Mouse (Mus musculus) embryonic fibroblast, embryonic 13.5 days (primary cell): ENCODE results near the gene Slc24a3.

ENCODE experiments used
- CTCF ChIP-seq: IDR thresholded peaks from 2 replicates; pipeline ENCODE4 v1.5.1; 2011; ENCODE audit warnings: mild to moderate bottlenecking, control low read depth, low read length, moderate library complexity, borderline replicate concordance; ENCODE audit not compliant: insufficient read depth
- POLR2A ChIP-seq: IDR thresholded peaks from 2 replicates; pipeline ENCODE4 v1.6.1; 2011; ENCODE audit warnings: low read depth, mild to moderate bottlenecking, control low read depth, low read length, moderate library complexity

DNA sequence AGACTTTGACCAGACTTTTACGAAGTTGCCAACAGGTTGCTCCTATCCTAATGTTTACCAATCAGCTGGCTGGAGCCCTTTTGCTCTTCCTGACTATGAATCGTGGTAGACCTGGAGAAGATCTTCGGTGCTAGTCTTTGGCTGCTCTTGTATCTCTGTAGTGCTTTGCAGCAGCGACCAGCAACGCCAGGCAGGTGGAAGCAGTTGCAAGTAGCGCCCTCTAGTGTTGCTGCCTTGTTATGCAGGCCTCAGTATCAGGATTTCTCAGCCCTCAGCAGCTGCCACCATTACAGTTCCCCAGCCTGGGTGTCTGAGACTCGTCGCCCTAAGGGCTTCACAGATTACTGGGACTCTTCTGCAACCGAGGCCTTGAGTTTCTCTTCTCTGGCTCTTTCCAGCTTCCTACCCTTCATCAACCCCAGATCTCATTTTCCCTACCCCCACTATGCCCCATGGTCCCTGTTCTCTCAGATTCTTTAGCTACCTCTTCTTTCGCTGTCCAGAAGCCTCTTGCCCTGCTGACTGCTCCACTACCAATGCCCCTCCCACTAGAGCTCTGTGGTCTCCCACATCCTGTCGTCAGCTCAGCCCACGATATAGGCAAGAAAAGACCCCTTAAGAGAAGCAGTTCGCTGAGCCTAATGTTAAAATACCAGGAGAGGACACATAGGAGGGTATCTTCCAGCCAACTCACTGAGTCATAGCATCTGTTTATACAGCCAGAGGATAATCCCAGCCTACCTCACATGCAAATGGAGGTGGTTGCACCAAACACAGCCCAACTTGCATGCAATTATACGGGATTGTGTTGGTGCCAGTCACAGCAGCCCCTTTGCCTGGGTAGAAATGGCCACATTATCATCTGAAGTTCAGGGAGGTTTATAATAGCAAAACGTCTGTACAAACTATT is 443.5 kb downstream of the Slc24a3 start:
- TF ChIP-seq CTCF: peak; percentile 88; the same call in 1 of the 2 replicates
- no peak for TF ChIP-seq POLR2A
